Mouse (Mus musculus): ENCODE results near the gene Lingo3. TPM values are rescaled to one million over a fixed set of nuclear protein-coding genes. Genes with fewer than 3 reads are reported as not detected.

Gene Lingo3
- polyA plus RNA-seq, 1 experiment from 2014 or later: 1.7 TPM

GRCm38 (mm10) chr10:80806341-80807056, 37.3 kb downstream of the Lingo3 start:
- Histone ChIP-seq H3K27me3 (peaks cover 47% of the 10 kb centered on the region), H3K4me3 (peak overlapping the region; percentile 50), H3K9me3 (no peaks in the 10 kb centered on the region), H3K27ac (peak overlapping the region; percentile 77), H3K4me2 (replicated peaks) (peak overlapping the region; percentile 97), H3K36me3 (peaks cover 41% of the 10 kb centered on the region), H3K9ac (peak overlapping the region; percentile 70), H3K4me1 (peaks cover 39% of the 10 kb centered on the region)
- ATAC-seq (ENCODE audit: insufficient number of reproducible peaks, insufficient read depth, low FRiP score, low TSS enrichment): no peak
- 41% methylated on average over 34 of the region's 34 CpGs for WGBS

GRCm38 (mm10) chr10:80805925-80806324, 37.9 kb downstream of the Lingo3 start:
- Histone ChIP-seq H3K9me3 (no peaks in the 10 kb centered on the region), H3K27me3 (peaks cover 46% of the 10 kb centered on the region), H3K4me1 (peaks cover 39% of the 10 kb centered on the region), H3K9ac (no peak overlapping the region), H3K27ac (no peak overlapping the region), H3K4me3 (no peak overlapping the region), H3K4me2 (replicated peaks) (peak overlapping the region; percentile 97; the same call in 1 of the 2 replicates), H3K36me3 (peaks cover 47% of the 10 kb centered on the region)
- WGBS: 20% methylated on average over 3 of the region's 3 CpGs
- 0 out of 2 replicates have a peak, but pooled peaks have one; percentile 17 for ATAC-seq (ENCODE audit: insufficient number of reproducible peaks, insufficient read depth, low FRiP score, low TSS enrichment)

- ATAC-seq (ENCODE audit: insufficient number of reproducible peaks, insufficient read depth, low FRiP score, low TSS enrichment): no peak
- H3K4me2 ChIP-seq (replicated peaks): no peak overlapping the region
- WGBS: 75% methylated on average over 5 of the region's 5 CpGs
- peaks cover 39% of the 10 kb centered on the region for H3K4me1 ChIP-seq
- peaks cover 50% of the 10 kb centered on the region for H3K36me3 ChIP-seq
- H3K9me3 ChIP-seq: no peaks in the 10 kb centered on the region
- no peak overlapping the region for H3K27ac ChIP-seq
- H3K27me3 ChIP-seq: peaks cover 40% of the 10 kb centered on the region
- H3K4me3 ChIP-seq: no peak overlapping the region
- no peak overlapping the region for H3K9ac ChIP-seq
Measured at GRCm38 (mm10) chr10:80805322-80805721, 38.5 kb downstream of the Lingo3 start.

GRCm38 (mm10) chr10:80804916-80805315, 38.9 kb downstream of the Lingo3 start, which contains the start of gene Amh:
Gene Amh (plus strand): TSS chr10:80805243.
- H3K36me3 ChIP-seq: peaks cover 50% of the 10 kb centered on the region
- ATAC-seq (ENCODE audit: insufficient number of reproducible peaks, insufficient read depth, low FRiP score, low TSS enrichment): no peak
- peaks cover 36% of the 10 kb centered on the region for H3K27me3 ChIP-seq
- WGBS: 67% methylated on average over 6 of the region's 6 CpGs
- no peak within 1 kb of the TSS for H3K27ac ChIP-seq
- no peak within 1 kb of the TSS for H3K9ac ChIP-seq
- no peaks in the 10 kb centered on the region for H3K9me3 ChIP-seq
- H3K4me2 ChIP-seq (replicated peaks): peak within 1 kb of the TSS; percentile 97; the same call in 1 of the 2 replicates
- peaks cover 38% of the 10 kb centered on the region for H3K4me1 ChIP-seq
- no peak within 1 kb of the TSS for H3K4me3 ChIP-seq

DNA sequence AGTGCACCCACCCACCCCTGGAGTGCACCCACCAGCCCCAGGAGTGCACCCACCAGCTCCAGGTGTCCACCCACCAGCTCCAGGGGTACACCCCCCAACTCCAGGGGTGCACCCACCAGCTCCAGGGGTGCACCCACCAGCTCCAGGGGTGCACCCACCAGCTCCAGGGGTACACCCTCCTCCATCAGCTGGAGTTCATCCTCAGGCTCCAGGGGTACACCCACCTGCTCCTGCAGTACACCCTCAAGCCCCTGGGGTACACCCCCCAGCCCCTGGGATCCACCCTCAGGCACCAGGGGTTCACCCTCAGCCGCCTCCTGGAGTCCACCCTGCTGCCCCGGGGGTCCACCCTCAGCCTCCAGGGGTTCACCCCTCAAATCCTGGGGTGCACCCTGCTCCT, 39.5 kb downstream of the Lingo3 start:
- peaks cover 43% of the 10 kb centered on the region for H3K4me1 ChIP-seq
- H3K27ac ChIP-seq: no peak overlapping the region
- H3K4me3 ChIP-seq: no peak overlapping the region

GRCm38 (mm10) chr10:80802996-80803395, 40.8 kb downstream of the Lingo3 start:
- Histone ChIP-seq H3K4me2 (replicated peaks) (no peak overlapping the region), H3K4me1 (peaks cover 30% of the 10 kb centered on the region), H3K27ac (no peak overlapping the region), H3K9ac (no peak overlapping the region), H3K9me3 (no peaks in the 10 kb centered on the region), H3K36me3 (peaks cover 50% of the 10 kb centered on the region), H3K4me3 (no peak overlapping the region), H3K27me3 (peaks cover 18% of the 10 kb centered on the region)
- ATAC-seq (ENCODE audit: insufficient number of reproducible peaks, insufficient read depth, low FRiP score, low TSS enrichment): no peak
- 83% methylated on average over 3 of the region's 3 CpGs for WGBS

More for the DNA sequence above, 39.5 kb downstream of the Lingo3 start:
- Histone ChIP-seq H3K27me3 (peaks cover 31% of the 10 kb centered on the region), H3K4me2 (replicated peaks) (no peak overlapping the region), H3K9me3 (no peaks in the 10 kb centered on the region), H3K36me3 (peaks cover 50% of the 10 kb centered on the region), H3K9ac (no peak overlapping the region)
- 97% methylated on average over 2 of the region's 2 CpGs for WGBS
- ATAC-seq (ENCODE audit: insufficient number of reproducible peaks, insufficient read depth, low FRiP score, low TSS enrichment): no peak

DNA sequence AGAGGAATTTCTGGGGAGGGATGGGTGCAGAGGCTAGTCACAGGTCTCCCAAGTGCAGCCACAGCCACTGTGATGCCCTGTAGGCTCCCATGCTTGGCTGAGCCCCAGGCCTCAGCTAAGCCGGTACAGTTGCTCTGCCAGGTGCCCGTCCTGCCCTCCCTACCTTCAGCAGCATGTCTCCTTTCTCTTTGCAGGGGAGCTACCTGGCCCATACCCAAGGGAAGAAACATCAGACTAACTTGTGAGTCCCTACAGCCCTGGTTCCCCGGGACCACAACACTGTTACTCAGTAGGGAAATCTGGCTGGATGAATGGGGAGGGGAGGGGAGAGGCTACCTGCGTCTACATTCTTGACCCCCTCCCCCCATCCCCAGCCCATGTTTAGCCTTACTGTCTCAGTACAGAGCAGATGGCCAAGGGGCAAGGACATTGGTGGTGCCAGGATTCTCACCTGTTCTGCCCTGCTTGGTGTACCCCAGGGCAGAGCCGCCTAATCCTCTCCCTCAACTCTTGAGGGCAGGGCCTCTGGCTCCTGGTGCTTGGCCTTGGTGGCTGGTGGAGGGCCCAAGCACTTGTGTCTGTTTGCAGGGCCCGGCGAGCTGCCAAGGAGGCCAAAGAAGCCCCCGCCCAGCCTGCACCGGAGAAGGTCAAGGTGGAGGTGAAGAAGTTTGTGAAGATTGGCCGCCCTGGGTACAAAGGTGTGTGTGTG, 41.5 kb downstream of the Lingo3 start:
- Histone ChIP-seq H3K4me1 (peaks cover 24% of the 10 kb centered on the region), H3K27me3 (peaks cover 15% of the 10 kb centered on the region), H3K4me2 (replicated peaks) (no peak overlapping the region), H3K36me3 (peaks cover 50% of the 10 kb centered on the region), H3K9ac (no peak overlapping the region), H3K9me3 (no peaks in the 10 kb centered on the region), H3K27ac (no peak overlapping the region), H3K4me3 (no peak overlapping the region)
- no peak for ATAC-seq (ENCODE audit: insufficient number of reproducible peaks, insufficient read depth, low FRiP score, low TSS enrichment)
- WGBS: 91% methylated on average over 10 of the region's 10 CpGs

GRCm38 (mm10) chr10:80799070-80799566, 44.7 kb downstream of the Lingo3 start:
- Histone ChIP-seq H3K9me3 (no peaks in the 10 kb centered on the region), H3K36me3 (peaks cover 60% of the 10 kb centered on the region), H3K27me3 (no peaks in the 10 kb centered on the region), H3K4me3 (peak overlapping the region; percentile 92), H3K9ac (peak overlapping the region; percentile 98), H3K4me1 (peaks cover 18% of the 10 kb centered on the region), H3K4me2 (replicated peaks) (peak overlapping the region; percentile 90), H3K27ac (peak overlapping the region; percentile 96)
- 3% methylated on average over 18 of the region's 18 CpGs for WGBS
- no peak for ATAC-seq (ENCODE audit: insufficient number of reproducible peaks, insufficient read depth, low FRiP score, low TSS enrichment)

GRCm38 (mm10) chr10:80798150-80799006, 45.5 kb downstream of the Lingo3 start, which contains the start of the genes Sf3a2 and Plekhj1:
Gene Sf3a2 (plus strand): TSS chr10:80798198.
Gene Plekhj1 (minus strand): TSS chr10:80798626.
- Histone ChIP-seq H3K4me1 (peaks cover 18% of the 10 kb centered on the region), H3K27me3 (no peaks in the 10 kb centered on the region), H3K36me3 (peaks cover 59% of the 10 kb centered on the region), H3K9ac (peak within 1 kb of the TSS; percentile 98), H3K4me3 (peak within 1 kb of the TSS; percentile 92), H3K9me3 (no peaks in the 10 kb centered on the region), H3K27ac (peak within 1 kb of the TSS; percentile 96), H3K4me2 (replicated peaks) (peak within 1 kb of the TSS; percentile 90)
- ATAC-seq (ENCODE audit: insufficient number of reproducible peaks, insufficient read depth, low FRiP score, low TSS enrichment): peak; percentile 90
- WGBS: under 1% methylated on average over 104 of the region's 104 CpGs

DNA sequence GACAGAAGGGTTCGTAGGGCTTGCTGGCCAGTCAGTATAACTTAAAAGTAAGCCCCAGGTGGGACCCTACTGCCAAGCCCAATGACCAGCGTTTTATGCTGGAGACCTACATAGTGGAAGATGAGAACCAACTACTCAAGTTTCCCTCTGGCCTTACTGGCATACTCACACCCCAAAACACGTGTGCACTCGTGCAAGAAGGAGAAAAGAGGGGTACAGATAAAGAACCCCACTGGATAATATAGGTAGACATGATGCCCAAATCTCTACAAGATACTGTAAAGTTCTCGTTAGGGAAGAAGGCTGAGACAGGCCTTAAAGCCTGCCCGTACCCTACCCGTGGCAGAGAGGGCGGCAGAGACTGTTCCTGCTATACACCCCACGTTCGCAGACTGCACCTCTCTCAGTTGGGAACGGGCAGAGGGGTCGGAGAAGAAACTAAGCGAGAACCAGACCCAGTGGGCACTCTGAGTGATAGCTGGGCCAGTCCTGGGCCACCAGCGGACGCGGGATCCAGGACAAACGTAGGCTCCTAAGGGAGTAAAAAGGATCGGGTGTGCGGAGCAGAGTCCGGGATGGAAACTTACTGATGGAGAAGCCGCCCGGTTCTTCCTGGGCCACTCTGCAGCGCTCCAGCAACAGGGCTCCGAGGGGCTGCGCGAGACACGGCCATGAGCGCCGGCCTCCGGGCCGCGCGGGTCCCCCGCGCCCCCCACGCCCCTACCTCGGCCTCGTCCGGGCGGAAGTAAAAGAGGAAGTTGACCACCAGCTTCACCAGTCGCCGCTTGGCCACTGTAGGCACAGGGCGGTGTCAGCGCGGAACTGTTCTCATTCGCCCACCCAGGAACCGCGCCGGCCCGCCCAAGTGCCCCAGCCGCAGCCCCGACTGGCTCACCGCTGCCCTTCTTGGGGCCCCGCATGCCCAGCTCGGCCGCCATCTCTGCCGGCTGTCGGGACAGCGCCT, 46.4 kb downstream of the Lingo3 start:
- WGBS: 3% methylated on average over 58 of the region's 59 CpGs
- H3K4me2 ChIP-seq (replicated peaks): peak overlapping the region; percentile 58
- H3K27ac ChIP-seq: peak overlapping the region; percentile 96
- H3K9ac ChIP-seq: peak overlapping the region; percentile 98
- no peaks in the 10 kb centered on the region for H3K27me3 ChIP-seq
- no peaks in the 10 kb centered on the region for H3K9me3 ChIP-seq
- H3K4me3 ChIP-seq: peak overlapping the region; percentile 92
- ATAC-seq (ENCODE audit: insufficient number of reproducible peaks, insufficient read depth, low FRiP score, low TSS enrichment): peak; percentile 24
- peaks cover 18% of the 10 kb centered on the region for H3K4me1 ChIP-seq
- peaks cover 59% of the 10 kb centered on the region for H3K36me3 ChIP-seq

All from embryonic facial prominence, embryonic 12.5 days (tissue).